Mouse (Mus musculus) CH12.LX (cell line): Measurements from ENCODE around the gene Exoc6b.

Experiments used
- BHLHE40 ChIP-seq: IDR thresholded peaks from 2 replicates; pipeline ENCODE4 v1.6.1; 2011; ENCODE audit warnings: mild to moderate bottlenecking, low read depth, low read length, improper control_type of control experiment
- CTCF ChIP-seq, 2 experiments: IDR thresholded peaks in 1 of 2; conservative IDR thresholded peaks in 1 of 2; 2 replicates each; pipeline ENCODE4 v1.5.1; 2011 to 2012; ENCODE audit warnings: low read depth in 2 of 2, low read length in 2 of 2, improper control_type of control experiment in 1 of 2, inconsistent platforms in 1 of 2, mild to moderate bottlenecking in 1 of 2, moderate library complexity in 1 of 2
- ETS1 ChIP-seq: conservative IDR thresholded peaks from 2 replicates; pipeline ENCODE4 v1.6.1; 2012; ENCODE audit warnings: low read depth, mild to moderate bottlenecking, inconsistent platforms, low read length, improper control_type of control experiment, moderate library complexity
- GABPA ChIP-seq: IDR thresholded peaks from 2 replicates; pipeline ENCODE4 v1.6.1; 2012; ENCODE audit warnings: low read depth, low read length, improper control_type of control experiment, inconsistent platforms; ENCODE audit not compliant: insufficient replicate concordance
- JUN ChIP-seq: IDR thresholded peaks from 2 replicates; pipeline ENCODE4 v1.6.1; 2011; ENCODE audit warnings: low read depth, mild to moderate bottlenecking, low read length, improper control_type of control experiment, moderate library complexity; ENCODE audit not compliant: insufficient read depth
- JUND ChIP-seq: conservative IDR thresholded peaks from 2 replicates; pipeline ENCODE4 v1.6.1; 2011; ENCODE audit warnings: low read depth, low read length, improper control_type of control experiment
- MAFK ChIP-seq: IDR thresholded peaks from 2 replicates; pipeline ENCODE4 v1.6.1; 2011; ENCODE audit warnings: low read length, improper control_type of control experiment; ENCODE audit not compliant: insufficient replicate concordance
- MYC ChIP-seq: IDR thresholded peaks from 2 replicates; pipeline ENCODE4 v1.6.1; 2011; ENCODE audit warnings: low read depth, mild to moderate bottlenecking, improper control_type of control experiment, low read length
- POLR2A ChIP-seq: IDR thresholded peaks from 2 replicates; pipeline ENCODE4 v1.6.1; 2011; ENCODE audit warnings: low read depth, mild to moderate bottlenecking, improper control_type of control experiment, low read length
- RCOR1 ChIP-seq: conservative IDR thresholded peaks from 2 replicates; pipeline ENCODE4 v1.6.1; 2012; ENCODE audit warnings: low read depth, mild to moderate bottlenecking, inconsistent platforms, low read length, improper control_type of control experiment
- USF1 ChIP-seq: IDR thresholded peaks from 2 replicates; pipeline ENCODE4 v1.6.1; 2014; ENCODE audit warnings: low read depth, mild to moderate bottlenecking, inconsistent platforms, low read length, improper control_type of control experiment
- ZNF384 ChIP-seq: IDR thresholded peaks from 2 replicates; pipeline ENCODE4 v1.6.1; 2012; ENCODE audit warnings: low read depth, low read length, improper control_type of control experiment, inconsistent platforms

- TF ChIP-seq CTCF (conservative IDR thresholded peaks at IDR 0.05 in 1 of 2, IDR thresholded peaks at IDR 0.05 in 1 of 2; ENCODE audit: low read depth in 2 of 2, low read length in 2 of 2) = no peak
- no peak for TF ChIP-seq USF1
- TF ChIP-seq RCOR1 = no peak
- no peak for TF ChIP-seq JUN
- TF ChIP-seq ZNF384 = no peak
- no peak for TF ChIP-seq JUND
- TF ChIP-seq BHLHE40 = no peak
- TF ChIP-seq POLR2A = no peak
- no peak for TF ChIP-seq MYC
- TF ChIP-seq ETS1 = no peak
- no peak for TF ChIP-seq MAFK
- TF ChIP-seq GABPA = no peak
Measured at GRCm38 (mm10) chr6:85096441-85096840, 27.1 kb upstream of the Exoc6b start.
